Mouse (Mus musculus) gastrocnemius, postnatal 25 days (tissue): ENCODE data around the gene Olfr291. TPM values are rescaled to one million over a fixed set of nuclear protein-coding genes. Genes with fewer than 3 reads are reported as not detected.

Experiments used
- DNase-seq: peaks from one replicate; pipeline ENCODE4 v3.0.0; 2022
- long read RNA-seq, 2 experiments: library from polyadenylated mRNA; stranded (forward); transcript quantifications; one replicate each; pipeline ENCODE4 v2.0.0; 2021
- total RNA-seq, 2 experiments: library from RNA; stranded (reverse); gene quantifications; 1 replicate in 1 of 2; 2 replicates in 1 of 2; pipeline ENCODE4 v1.2.3; 2021

Gene Olfr291
- not detected for total RNA-seq
- long read RNA-seq, experiment 1: 0 reads
- long read RNA-seq, experiment 2: 0 reads

GRCm38 (mm10) chr7:84853253-84853652 lies at the start of gene Olfr291:
Gene Olfr291, plus strand, starts transcription at chr7:84853553.
- DNase-seq: no peak

- no peak for DNase-seq
Observed at GRCm38 (mm10) chr7:84805224-84805623, 48.1 kb upstream of the Olfr291 start.

GRCm38 (mm10) chr7:84806159-84806558 lies 47.2 kb upstream of the Olfr291 start:
- DNase-seq: no peak

GRCm38 (mm10) chr7:84884530-84884929 lies 31.2 kb downstream of the Olfr291 start:
- DNase-seq: no peak

Other genes with a start within 250 kb of the Olfr291 start
- 1 to 10 TPM; 1.4 to 4.0 TPM for gene Fah, start 246.8 kb upstream of the Olfr291 start, total RNA-seq
- 10 to 100 TPM; 89.6 to 91.9 TPM for gene Zfand6, start 163.6 kb upstream of the Olfr291 start, total RNA-seq
- not detected for gene Vmn2r65, start 110.6 kb downstream of the Olfr291 start, total RNA-seq
- gene Vmn2r66, start 158.7 kb downstream of the Olfr291 start, total RNA-seq: not detected